Mouse (Mus musculus) forebrain, postnatal 0 days (tissue): ENCODE data around the gene Rbm47. TPM values are rescaled to one million over a fixed set of nuclear protein-coding genes. Genes with fewer than 3 reads are reported as not detected.

Experiments
- ATAC-seq: fragments of 200-750 bp; cut with Nextera tagmentation; 2 replicates; pipeline ENCODE4 v1.8.0; 2017; ENCODE audit warnings: mild to moderate bottlenecking, moderate library complexity
- DNase-seq: peaks from one replicate; pipeline ENCODE4 v3.0.0-alpha.2; 2015
- H3K27ac ChIP-seq: fragments of 300-500 bp; sonication (generic); 2 replicates; pipeline ENCODE4 v1.5.1; 2014; ENCODE audit warnings: low read depth, mild to moderate bottlenecking, antibody characterized with exemption, low read length, moderate library complexity, mixed read lengths
- H3K27me3 ChIP-seq: fragments of 300-500 bp; sonication (generic); 2 replicates; pipeline ENCODE4 v1.6.1; 2014; ENCODE audit warnings: mild to moderate bottlenecking, low read length, mixed read lengths; ENCODE audit not compliant: insufficient read depth
- H3K36me3 ChIP-seq: fragments of 300-500 bp; sonication (generic); 2 replicates; pipeline ENCODE4 v1.6.1; 2014; ENCODE audit warnings: mild to moderate bottlenecking, moderate library complexity; ENCODE audit not compliant: insufficient read depth
- H3K4me1 ChIP-seq: fragments of 300-500 bp; sonication (generic); 2 replicates; pipeline ENCODE4 v1.6.1; 2014; ENCODE audit warnings: antibody characterized with exemption; ENCODE audit not compliant: insufficient read depth
- H3K4me2 ChIP-seq: fragments of 300-500 bp; sonication (generic); 2 replicates; pipeline ENCODE4 v1.6.1; 2014; ENCODE audit warnings: low read depth, mild to moderate bottlenecking, moderate library complexity
- H3K4me3 ChIP-seq: fragments of 300-500 bp; sonication (generic); 2 replicates; pipeline ENCODE4 v1.5.1; 2014; ENCODE audit warnings: low read depth, low read length, mixed read lengths
- H3K9ac ChIP-seq: fragments of 300-500 bp; sonication (generic); 2 replicates; pipeline ENCODE4 v1.6.1; 2014; ENCODE audit warnings: mild to moderate bottlenecking
- H3K9me3 ChIP-seq: fragments of 300-500 bp; sonication (generic); 2 replicates; pipeline ENCODE4 v1.6.1; 2016; ENCODE audit warnings: low read length
- CTCF ChIP-seq: sonication (generic); IDR thresholded peaks from 2 replicates; pipeline ENCODE4 v1.5.1; 2016; ENCODE audit warnings: antibody characterized with exemption, control low read depth, low read depth
- whole genome bisulfite sequencing: fragments of 180-500 bp; shearing (Covaris S2); extraction: QIAGEN DNeasy Blood & Tissue Kit; methylation state at CpG from one replicate; pipeline ENCODE4 v1.1.7; 2014; 5-methylcytosine and 5-hydroxymethylcytosine counted together
- polyA plus RNA-seq: library from polyadenylated mRNA; unstranded; fragments of >200 nt; fragmentation: Nextera tagmentation; extraction: Ambion mirVana; gene quantifications from 2 replicates; pipeline ENCODE4 v1.2.1, GENCODE M21; 2015
- total RNA-seq: library from RNA; depleted of rRNA; stranded (reverse); fragments of >200 nt; gene quantifications from 2 replicates; pipeline ENCODE4 v1.2.3, GENCODE M21; 2014

Gene Rbm47
- total and polyA plus RNA-seq, 2 experiments from 2014 or later, result 2.7 to 3.3 TPM

DNA sequence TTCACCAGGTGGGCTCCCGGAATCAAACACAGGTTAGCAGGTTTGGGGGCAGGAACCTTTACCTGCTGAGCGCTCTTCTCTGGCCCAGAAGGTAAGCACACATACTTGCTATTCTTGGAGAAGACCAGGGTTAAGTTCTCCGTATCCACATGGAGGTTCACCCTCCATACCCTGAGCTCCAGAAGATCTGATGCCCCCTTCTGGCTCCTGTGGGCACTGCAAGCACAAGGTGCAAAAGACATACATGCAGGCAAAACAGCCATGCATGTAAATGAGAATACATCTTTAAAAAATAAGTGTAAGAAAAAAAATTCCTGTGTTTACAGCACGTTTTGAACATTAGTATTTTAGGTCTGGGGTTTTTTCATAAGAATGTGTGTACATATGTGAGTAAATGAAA, 116.2 kb downstream of the Rbm47 start:
- no peaks in the 10 kb centered on the region for H3K9me3 ChIP-seq
- H3K4me3 ChIP-seq, result no peak overlapping the region
- H3K27me3 ChIP-seq, result no peaks in the 10 kb centered on the region
- WGBS, result 82% methylated on average over 4 of the region's 4 CpGs
- peak; percentile 38; the same call in 1 of the 2 replicates for TF ChIP-seq CTCF
- H3K4me1 ChIP-seq, result no peaks in the 10 kb centered on the region
- DNase-seq (no peak), ATAC-seq (no peak)
- H3K27ac ChIP-seq, result no peak overlapping the region
- H3K36me3 ChIP-seq, result no peaks in the 10 kb centered on the region
- H3K9ac ChIP-seq, result no peak overlapping the region
- H3K4me2 ChIP-seq, result no peak overlapping the region

DNA sequence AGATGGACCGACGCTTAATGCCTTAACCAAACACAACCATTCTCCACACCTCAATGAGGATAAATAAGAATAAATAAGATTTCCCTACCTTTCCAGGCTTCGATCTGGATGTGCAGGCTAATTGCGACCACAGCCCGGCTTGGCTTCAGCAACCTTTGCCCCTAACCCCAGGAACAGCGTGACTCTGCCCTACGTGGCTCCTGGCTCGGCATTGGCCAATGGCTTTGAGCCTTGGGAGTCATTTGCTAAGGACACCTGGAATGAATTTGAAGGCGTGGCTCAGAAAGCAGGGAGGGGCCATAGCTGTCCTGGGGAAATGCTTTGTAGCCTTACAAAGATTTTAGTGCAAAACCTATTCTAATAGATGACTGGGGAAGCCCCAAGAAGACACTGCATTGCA, 118.5 kb downstream of the Rbm47 start:
- H3K4me1 ChIP-seq, result no peaks in the 10 kb centered on the region
- H3K4me3 ChIP-seq, result no peak overlapping the region
- H3K4me2 ChIP-seq, result no peak overlapping the region
- H3K9me3 ChIP-seq, result no peaks in the 10 kb centered on the region
- ATAC-seq (no peak), DNase-seq (no peak)
- no peaks in the 10 kb centered on the region for H3K27me3 ChIP-seq
- H3K9ac ChIP-seq, result no peak overlapping the region
- 69% methylated on average over 9 of the region's 9 CpGs for WGBS
- H3K36me3 ChIP-seq, result no peaks in the 10 kb centered on the region
- H3K27ac ChIP-seq, result no peak overlapping the region
- no peak for TF ChIP-seq CTCF

DNA sequence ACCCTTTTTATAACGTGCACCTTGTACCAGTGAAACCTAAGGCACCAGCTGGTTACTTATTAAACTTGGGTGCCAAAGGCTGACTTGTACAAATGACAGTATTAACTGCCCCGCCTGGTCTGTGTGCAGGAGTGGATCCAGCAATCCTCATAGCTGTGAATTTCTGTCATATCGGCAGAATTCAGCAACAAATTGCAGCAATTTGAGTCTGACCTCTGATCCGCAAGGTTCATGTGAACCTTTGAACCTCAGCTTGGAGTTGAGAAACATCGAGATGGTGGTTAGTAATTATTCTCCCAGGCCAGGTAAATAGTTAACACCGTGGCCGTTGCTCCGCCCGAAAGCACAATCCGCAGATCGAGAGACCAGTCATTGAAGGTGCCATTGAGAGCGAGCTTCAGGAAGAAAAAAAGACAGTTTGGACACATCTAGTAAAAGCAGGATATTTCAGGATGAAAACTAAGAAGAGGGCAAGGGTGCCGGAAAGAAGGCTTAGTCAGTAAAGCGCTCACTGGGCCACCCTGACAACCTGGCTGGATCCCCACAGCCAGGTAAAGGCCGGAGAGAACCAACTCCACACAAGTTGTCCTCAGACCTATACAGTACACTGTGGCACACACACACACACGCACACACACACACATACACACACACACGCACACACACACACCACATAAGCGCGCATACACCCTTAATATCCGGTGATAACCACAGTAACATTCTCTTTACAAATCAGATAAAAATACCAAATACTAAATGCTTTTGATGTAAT, 120.0 kb downstream of the Rbm47 start:
- WGBS, result 91% methylated on average over 20 of the region's 20 CpGs

DNA sequence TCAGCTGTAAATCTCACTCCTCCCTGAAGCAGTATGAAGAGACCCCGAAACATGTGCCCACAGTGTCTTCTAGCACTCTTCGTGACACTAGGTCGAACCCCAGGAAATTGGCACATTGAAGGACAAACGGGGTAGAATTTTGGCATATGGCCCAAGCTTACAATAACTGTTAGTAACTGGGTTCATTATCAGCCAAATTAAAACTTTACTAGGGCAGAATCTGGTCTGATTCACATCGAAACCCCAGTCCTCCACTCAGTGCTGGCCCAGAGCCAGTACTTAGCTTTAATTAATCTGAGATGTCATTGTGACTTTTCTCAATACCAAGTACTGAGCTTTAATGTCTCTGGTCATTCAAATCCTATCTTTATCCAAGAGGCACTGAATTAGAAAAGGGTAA, 122.1 kb downstream of the Rbm47 start:
- no peak for TF ChIP-seq CTCF
- H3K27me3 ChIP-seq, result no peaks in the 10 kb centered on the region
- DNase-seq (no peak), ATAC-seq (no peak)
- H3K4me1 ChIP-seq, result no peaks in the 10 kb centered on the region
- 32% methylated on average over 5 of the region's 5 CpGs for WGBS
- H3K4me2 ChIP-seq, result no peak overlapping the region
- H3K27ac ChIP-seq, result no peak overlapping the region
- H3K9me3 ChIP-seq, result no peaks in the 10 kb centered on the region
- no peak overlapping the region for H3K9ac ChIP-seq
- H3K36me3 ChIP-seq, result no peaks in the 10 kb centered on the region
- no peak overlapping the region for H3K4me3 ChIP-seq

More for the DNA sequence above, 120.0 kb downstream of the Rbm47 start:
- H3K27me3 ChIP-seq, result no peaks in the 10 kb centered on the region
- H3K4me2 ChIP-seq, result no peak overlapping the region
- no peaks in the 10 kb centered on the region for H3K9me3 ChIP-seq
- no peak for TF ChIP-seq CTCF
- no peaks in the 10 kb centered on the region for H3K4me1 ChIP-seq
- H3K4me3 ChIP-seq, result no peak overlapping the region
- DNase-seq (no peak), ATAC-seq (no peak)
- no peak overlapping the region for H3K27ac ChIP-seq
- H3K36me3 ChIP-seq, result no peaks in the 10 kb centered on the region
- H3K9ac ChIP-seq, result no peak overlapping the region

DNA sequence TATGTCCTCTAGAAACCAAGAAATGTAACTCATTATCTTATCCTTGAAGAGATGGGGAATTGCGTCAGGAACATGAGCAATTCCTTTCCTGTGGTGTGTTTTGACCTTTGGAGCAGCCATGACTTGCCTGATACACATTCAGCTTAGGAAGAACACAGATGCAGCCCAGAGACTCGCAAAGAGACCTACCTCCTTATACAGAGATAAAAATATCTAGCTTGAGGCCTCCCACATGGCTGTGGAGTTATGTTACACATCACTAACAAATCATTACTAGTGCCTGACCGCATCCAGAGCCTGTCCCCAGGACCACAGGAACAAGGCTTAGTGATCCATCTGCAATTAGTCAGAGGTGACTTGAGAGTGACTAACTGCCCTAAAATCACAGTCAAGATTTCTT, 126.6 kb downstream of the Rbm47 start:
- Histone ChIP-seq H3K36me3 (no peaks in the 10 kb centered on the region), H3K27me3 (no peaks in the 10 kb centered on the region), H3K4me2 (no peak overlapping the region), H3K9ac (no peak overlapping the region), H3K4me3 (no peak overlapping the region), H3K27ac (no peak overlapping the region), H3K4me1 (no peaks in the 10 kb centered on the region), H3K9me3 (no peaks in the 10 kb centered on the region)
- no peak for ATAC-seq
- no peak for TF ChIP-seq CTCF
- 93% methylated on average over 3 of the region's 3 CpGs for WGBS
- no peak for DNase-seq

DNA sequence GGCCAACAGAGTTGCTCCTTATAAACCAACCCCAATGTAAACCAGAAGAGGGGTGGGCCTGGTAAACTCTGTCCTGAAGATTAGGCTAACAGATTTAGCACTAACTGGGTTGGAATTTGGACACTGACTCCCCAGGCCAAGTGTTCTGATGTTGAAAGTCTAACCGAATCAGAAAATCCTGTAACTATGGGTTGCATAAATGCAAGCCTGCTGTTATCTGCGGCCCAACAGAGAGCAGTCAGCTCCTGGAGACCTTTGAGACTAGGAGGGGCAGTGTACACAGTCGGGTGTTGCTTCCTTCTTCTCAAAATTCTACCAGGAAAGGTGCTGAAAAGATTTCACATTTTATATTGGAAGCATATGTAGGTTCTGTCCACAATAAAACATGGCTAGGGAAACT, 129.0 kb downstream of the Rbm47 start:
- ATAC-seq, result no peak
- no peak for DNase-seq
- H3K36me3 ChIP-seq, result no peaks in the 10 kb centered on the region
- H3K4me1 ChIP-seq, result no peaks in the 10 kb centered on the region
- no peak for TF ChIP-seq CTCF
- no peak overlapping the region for H3K4me3 ChIP-seq
- H3K4me2 ChIP-seq, result no peak overlapping the region
- H3K9me3 ChIP-seq, result no peaks in the 10 kb centered on the region
- 89% methylated on average over 3 of the region's 3 CpGs for WGBS
- no peak overlapping the region for H3K27ac ChIP-seq
- no peaks in the 10 kb centered on the region for H3K27me3 ChIP-seq
- no peak overlapping the region for H3K9ac ChIP-seq

DNA sequence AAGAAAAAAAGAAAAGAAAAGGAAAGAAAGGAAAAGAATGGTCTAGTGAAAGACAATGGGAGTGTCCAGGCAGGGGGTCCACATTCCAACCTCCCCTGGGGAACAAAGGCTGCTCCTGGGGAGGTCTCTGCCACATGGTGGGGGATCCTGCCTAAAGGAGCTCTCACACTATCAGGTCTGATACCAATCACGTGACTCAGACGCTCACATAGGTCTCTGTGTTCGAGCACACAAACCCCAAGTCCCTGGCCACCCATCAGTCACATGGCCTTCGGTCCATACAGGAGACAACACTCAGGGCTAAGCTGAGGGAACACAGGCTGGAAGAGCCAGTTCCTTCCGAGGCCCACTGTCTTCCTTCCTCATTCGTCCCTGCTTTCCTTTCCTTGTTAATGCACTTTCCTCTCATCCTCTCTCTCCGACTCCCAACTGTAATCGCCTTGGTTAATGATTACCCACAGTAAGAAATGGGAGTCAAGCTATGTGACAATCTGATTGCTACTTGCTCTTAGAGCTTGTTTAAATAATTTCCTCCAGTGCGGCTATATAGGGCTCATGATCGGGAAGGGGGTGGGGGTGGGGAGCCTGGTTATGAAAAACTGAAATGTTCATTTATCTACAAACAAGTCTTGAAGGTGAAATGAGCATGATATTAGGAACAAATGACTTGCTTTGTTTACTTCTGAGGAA, 130.1 kb downstream of the Rbm47 start:
- Histone ChIP-seq H3K9me3 (no peaks in the 10 kb centered on the region), H3K9ac (no peak overlapping the region), H3K27ac (no peak overlapping the region), H3K4me1 (no peaks in the 10 kb centered on the region), H3K36me3 (no peaks in the 10 kb centered on the region), H3K4me3 (no peak overlapping the region), H3K4me2 (no peak overlapping the region), H3K27me3 (no peaks in the 10 kb centered on the region)
- ATAC-seq, result no peak
- no peak for TF ChIP-seq CTCF
- WGBS, result 55% methylated on average over 10 of the region's 10 CpGs
- no peak for DNase-seq
